21 mouse cellular contexts compared by ENCODE assay signal in genomic region chr9:66881858-66882257, GRCm38 (mm10). TPM values are rescaled to one million over a fixed set of nuclear protein-coding genes. Genes with fewer than 3 reads are reported as not detected.
DNase-seq lines count a peak whose midpoint lies in the region; ATAC-seq and TF ChIP-seq lines count a peak whose summit lies in the region.
"Had no signal": no experiment of that assay in that cellular context is flagged by ENCODE, and none has a peak within 500 bp of the region (broad histone marks: within the 10 kb centered on the region; RNA-seq: fewer than 3 reads in every experiment).

No protein-coding gene starts in this region.

- intact Hi-C loops in heart, postnatal 25 days (cut with DNase I), result no loop called here

- H3K36me3 ChIP-seq in thymus, adult 2 months (ENCODE audit: control insufficient read depth, insufficient read depth, low read length), result no peaks in the 10 kb centered on the region
- H3K36me3 ChIP-seq in liver, postnatal 0 days (replicated peaks; ENCODE audit: insufficient read depth, low read length), result no peaks in the 10 kb centered on the region
- no peaks in the 10 kb centered on the region for H3K36me3 ChIP-seq in forebrain, postnatal 0 days (ENCODE audit: insufficient read depth)
- H3K36me3 ChIP-seq: forebrain, embryonic 15.5 days; heart, embryonic 13.5 days; midbrain, embryonic 12.5 days had no signal

- no peak for TF ChIP-seq EP300 in liver, postnatal 0 days (IDR thresholded peaks at IDR 0.05; ENCODE audit: low read depth)

- DNase-seq in heart, adult 11 months, result peak; percentile 79
- no peak for DNase-seq in heart, postnatal 25 days (ENCODE audit: low spot score)
- DNase-seq in thymus, adult 2 months, result no peak
- DNase-seq in thymus, postnatal 10 days (ENCODE audit: low spot score in 2 of 2), result no peak
- DNase-seq in liver, postnatal 0 days, result no peak
- DNase-seq in forebrain, postnatal 0 days, result no peak
- DNase-seq in adrenal gland, postnatal 14 days, result no peak
- DNase-seq: cerebellum, adult 9-11 months; kidney, postnatal 25 days; left cerebral cortex, postnatal 4 days; lung, postnatal 14 days; right cerebral cortex, postnatal 4 days had no signal

- H3K9me3 ChIP-seq in liver, postnatal 0 days (ENCODE audit: low read length), result no peaks in the 10 kb centered on the region
- H3K9me3 ChIP-seq in forebrain, postnatal 0 days (ENCODE audit: low read length), result no peaks in the 10 kb centered on the region
- H3K9me3 ChIP-seq: embryonic facial prominence, embryonic 13.5 days; forebrain, embryonic 15.5 days; heart, embryonic 13.5 days; midbrain, embryonic 12.5 days; neural tube, embryonic 12.5 days had no signal

- H3K4me2 ChIP-seq in liver, postnatal 0 days (ENCODE audit: low read depth, low read length), result 0 out of 2 replicates have a peak overlapping the region, but pooled peaks have one; percentile 36
- H3K4me2 ChIP-seq in forebrain, postnatal 0 days (ENCODE audit: low read depth), result no peak overlapping the region
- H3K4me2 ChIP-seq: embryonic facial prominence, embryonic 13.5 days; forebrain, embryonic 15.5 days; heart, embryonic 13.5 days; midbrain, embryonic 12.5 days; neural tube, embryonic 12.5 days had no signal

- H3K9ac ChIP-seq in liver, postnatal 0 days (replicated peaks), result no peak overlapping the region
- no peak overlapping the region for H3K9ac ChIP-seq in forebrain, postnatal 0 days
- H3K9ac ChIP-seq: embryonic facial prominence, embryonic 13.5 days; forebrain, embryonic 15.5 days; heart, embryonic 13.5 days; liver, embryonic 14.5 days; midbrain, embryonic 12.5 days; neural tube, embryonic 12.5 days had no signal

- TF ChIP-seq POLR2A in thymus, adult 2 months (IDR thresholded peaks at IDR 0.05; ENCODE audit: control insufficient read depth, extremely low read depth, insufficient read depth, low read length, poor library complexity), result no peak

- no peak overlapping the region for H3K4me3 ChIP-seq in thymus, adult 2 months (ENCODE audit: control insufficient read depth, insufficient read depth, low read length)
- no peak overlapping the region for H3K4me3 ChIP-seq in liver, postnatal 0 days (ENCODE audit: low read depth, low read length)
- no peak overlapping the region for H3K4me3 ChIP-seq in forebrain, postnatal 0 days (ENCODE audit: low read depth, low read length)
- H3K4me3 ChIP-seq: embryonic facial prominence, embryonic 13.5 days; forebrain, embryonic 15.5 days; heart, embryonic 13.5 days; midbrain, embryonic 12.5 days; neural tube, embryonic 12.5 days had no signal

- no peaks in the 10 kb centered on the region for H3K27me3 ChIP-seq in thymus, adult 2 months (ENCODE audit: control insufficient read depth, insufficient read depth, low read length)
- H3K27me3 ChIP-seq in liver, postnatal 0 days (ENCODE audit: insufficient read depth, low read length), result no peaks in the 10 kb centered on the region
- H3K27me3 ChIP-seq in forebrain, postnatal 0 days (ENCODE audit: insufficient read depth, low read length), result no peaks in the 10 kb centered on the region
- H3K27me3 ChIP-seq: CH12.LX; embryonic facial prominence, embryonic 13.5 days; forebrain, embryonic 15.5 days; heart, embryonic 13.5 days; midbrain, embryonic 12.5 days; neural tube, embryonic 12.5 days had no signal

- 89% methylated on average over 3 of the region's 3 CpGs for WGBS in thymus, adult 2 months
- 70% methylated on average over 3 of the region's 3 CpGs for WGBS in liver, postnatal 0 days (ENCODE audit: insufficient replicate concordance)
- WGBS in forebrain, postnatal 0 days, result 79% methylated on average over 3 of the region's 3 CpGs

- no peak for ATAC-seq in liver, postnatal 0 days
- no peak for ATAC-seq in frontal cortex, adult (ENCODE audit: low TSS enrichment)
- no peak for ATAC-seq in forebrain, postnatal 0 days
- ATAC-seq: forebrain, embryonic 15.5 days; hindbrain, postnatal 0 days had no signal

- TF ChIP-seq CTCF in thymus, adult 2 months (IDR thresholded peaks at IDR 0.05; ENCODE audit: borderline replicate concordance, control insufficient read depth, extremely low read depth, insufficient read depth, low read length, poor library complexity), result no peak
- TF ChIP-seq CTCF in liver, postnatal 0 days (IDR thresholded peaks at IDR 0.05; ENCODE audit: low read depth), result no peak
- no peak for TF ChIP-seq CTCF in forebrain, postnatal 0 days (IDR thresholded peaks at IDR 0.05; ENCODE audit: low read depth)

- peak overlapping the region; percentile 12; the same call in 1 of the 2 replicates for H3K27ac ChIP-seq in thymus, adult 2 months (ENCODE audit: control insufficient read depth, insufficient read depth, low read length)
- H3K27ac ChIP-seq in liver, postnatal 0 days (ENCODE audit: low read depth), result peak overlapping the region; percentile 65
- H3K27ac ChIP-seq in forebrain, postnatal 0 days (ENCODE audit: low read depth, low read length), result no peak overlapping the region
- H3K27ac ChIP-seq: embryonic facial prominence, embryonic 13.5 days; forebrain, embryonic 15.5 days; heart, embryonic 13.5 days; hindbrain, postnatal 0 days; liver, embryonic 14.5 days; midbrain, embryonic 12.5 days; neural tube, embryonic 12.5 days had no signal

- peaks cover 8% of the 10 kb centered on the region for H3K4me1 ChIP-seq in thymus, adult 2 months (replicated peaks; ENCODE audit: control insufficient read depth, insufficient read depth, low read length)
- peaks cover 23% of the 10 kb centered on the region for H3K4me1 ChIP-seq in liver, postnatal 0 days (ENCODE audit: insufficient read depth)
- no peaks in the 10 kb centered on the region for H3K4me1 ChIP-seq in forebrain, postnatal 0 days (ENCODE audit: insufficient read depth)

RNA-seq across cellular contexts. Expression of gene Rab8b, which starts 37.6 kb away (rescaled TPM):
- 1 to 10 TPM; 8.9 to 9.9 TPM for total RNA-seq in heart, postnatal 25 days (2021)
- 24.7 and 27.6 TPM in 2 replicates for polyA plus RNA-seq in thymus, adult 2 months (2012; rRNA removed)
- polyA plus RNA-seq in liver, postnatal 0 days (2015; fragmentation: Nextera tagmentation; extraction: Ambion mirVana), result 9.1 and 10.7 TPM in 2 replicates
- 22.2 and 30.7 TPM in 2 replicates for total RNA-seq in forebrain, postnatal 0 days (2014; rRNA removed)
- polyA plus RNA-seq in forebrain, postnatal 0 days (2015; fragmentation: Nextera tagmentation; extraction: Ambion mirVana), result 6.0 and 20.7 TPM in 2 replicates
- 19.1 and 23.1 TPM in 2 replicates for total RNA-seq in adrenal gland, postnatal 14 days (2021)

RNA-seq across cellular contexts. Expression of gene Aph1c, which starts 47.3 kb away (rescaled TPM):
- total RNA-seq in heart, postnatal 25 days (2021), result 1 to 10 TPM in 1 of 2 experiments, under 1 TPM in 1; 0.89 to 2.0 TPM
- 1.1 and 1.5 TPM in 2 replicates for polyA plus RNA-seq in thymus, adult 2 months (2012; rRNA removed)
- 3.3 and 4.1 TPM in 2 replicates for polyA plus RNA-seq in liver, postnatal 0 days (2015; fragmentation: Nextera tagmentation; extraction: Ambion mirVana)
- 1.0 and 2.2 TPM in 2 replicates for total RNA-seq in forebrain, postnatal 0 days (2014; rRNA removed)
- 2.9 and 3.6 TPM in 2 replicates for polyA plus RNA-seq in forebrain, postnatal 0 days (2015; fragmentation: Nextera tagmentation; extraction: Ambion mirVana)
- total RNA-seq in adrenal gland, postnatal 14 days (2021), result 7.9 and 8.0 TPM in 2 replicates
